Mouse (Mus musculus): Measurements from ENCODE around the gene Setd7.

DNA sequence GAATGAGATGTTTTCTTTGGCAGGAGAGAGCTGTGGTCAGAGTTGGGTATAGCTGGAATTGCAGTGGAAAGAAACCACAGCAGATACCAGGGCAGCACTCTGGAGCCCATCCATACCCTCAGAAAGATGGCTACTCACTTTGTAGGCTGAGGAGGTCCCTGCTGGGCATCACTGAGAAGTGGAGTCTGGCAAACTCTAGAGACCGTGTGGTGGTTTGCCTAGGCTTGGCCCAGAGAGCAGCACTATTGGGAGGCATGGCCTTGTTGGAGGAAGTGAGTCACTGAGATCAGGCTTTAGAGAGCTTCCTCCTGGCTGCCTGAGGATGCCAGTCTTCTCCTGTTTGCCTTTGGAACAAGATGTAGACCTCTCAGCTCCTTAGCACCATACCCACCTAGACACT is 32.8 kb upstream of the Setd7 start:
- TF ChIP-seq CTCF (IDR thresholded peaks at IDR 0.05; ENCODE audit: low read depth) (no peak), EP300 (IDR thresholded peaks at IDR 0.05; ENCODE audit: low read depth) (no peak)

Measured in liver, postnatal 0 days (tissue).